In the genomic region with DNA sequence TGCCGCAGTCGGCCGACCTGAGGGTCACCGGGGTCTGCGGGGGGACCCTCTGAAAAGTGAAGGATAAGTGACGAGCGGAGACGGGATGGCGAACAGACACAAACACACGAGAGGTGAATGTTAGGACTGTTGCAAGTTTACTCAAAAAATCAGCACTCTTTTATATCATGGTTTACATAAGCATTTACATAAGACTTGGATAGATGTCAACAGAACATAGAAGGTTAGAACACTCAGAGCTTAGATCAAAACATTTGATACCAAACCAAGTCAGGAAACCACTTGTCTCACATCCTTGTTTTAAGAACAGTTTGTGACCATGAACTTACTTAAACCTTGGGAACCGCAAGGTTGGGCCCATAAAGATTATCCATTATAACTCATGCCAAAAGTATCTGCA, we compare ENCODE assay signal across 6 mouse cellular contexts.
A peak's percentile ranks its signal among the peaks of the same experiment; 100 is the strongest.
DNase-seq lines count a peak whose midpoint lies in the region; ATAC-seq and TF ChIP-seq lines count a peak whose summit lies in the region.
"Not testable (repeated sequence)": the region's sequence is repeated elsewhere in the genome, so short reads cannot be mapped to it uniquely, and the experiment has no call there.

No protein-coding gene starts in this region.

- TF ChIP-seq CTCF in spleen, adult 2 months (IDR thresholded peaks at IDR 0.05; ENCODE audit: extremely low read depth, insufficient read depth, insufficient read length, insufficient replicate concordance) = not testable (repeated sequence)

- DNase-seq in spleen, adult 2 months (ENCODE audit: low read depth in 1 of 2, low spot score in 2 of 2) = not testable (repeated sequence)

- ATAC-seq in CD4-positive, CD25-positive, alpha-beta regulatory T cell, adult 4 months = peak; percentile 56
- ATAC-seq in activated CD4-positive, CD25-positive, alpha-beta regulatory T cell, adult 4 months = peak; percentile 59
- peak; percentile 45 for ATAC-seq in common myeloid progenitor, adult 5-6 weeks (replicated peaks; ENCODE audit: low read depth, poor library complexity, severe bottlenecking)
- peak; percentile 38 for ATAC-seq in inflammation-experienced regulatory T-cells, adult 6 months
- peak; percentile 35; the same call in 1 of the 2 replicates for ATAC-seq in megakaryocyte progenitor cell, adult 5-6 weeks (replicated peaks; ENCODE audit: poor library complexity)

- 59% methylated on average over 10 of the region's 11 CpGs for WGBS in spleen, adult 2 months

- H3K36me3 ChIP-seq in spleen, adult 2 months (ENCODE audit: control insufficient read depth, insufficient read depth, low read length) = not testable (repeated sequence)

- peak overlapping the region; percentile 30 for H3K27ac ChIP-seq in spleen, adult 2 months (ENCODE audit: insufficient read depth, low read length)

- not testable (repeated sequence) for TF ChIP-seq POLR2A in spleen, adult 2 months (IDR thresholded peaks at IDR 0.05; ENCODE audit: low read depth, low read length)

- H3K27me3 ChIP-seq in spleen, adult 2 months (ENCODE audit: control insufficient read depth, insufficient read depth, low read length) = not testable (repeated sequence)

- not testable (repeated sequence) for H3K4me1 ChIP-seq in spleen, adult 2 months (ENCODE audit: control insufficient read depth, insufficient read depth, insufficient read length)

- H3K4me3 ChIP-seq in spleen, adult 2 months (ENCODE audit: extremely low read depth, insufficient read depth, insufficient read length) = not testable (repeated sequence)
